Mouse (Mus musculus) heart, embryonic 12.5 days (tissue): ENCODE measurements around the gene Cacna2d2. TPM values are rescaled to one million over a fixed set of nuclear protein-coding genes. Genes with fewer than 3 reads are reported as not detected.
A peak's percentile ranks its signal among the peaks of the same experiment; 100 is the strongest.

Experiments
- ATAC-seq: fragments of 200-750 bp; cut with Nextera tagmentation; 2 replicates; pipeline ENCODE4 v1.8.0; 2017; ENCODE audit warnings: moderate TSS enrichment, moderate library complexity; ENCODE audit not compliant: insufficient number of reproducible peaks, low FRiP score
- H3K27ac ChIP-seq: fragments of 300-500 bp; sonication (generic); 2 replicates; pipeline ENCODE4 v1.5.1; 2016; ENCODE audit warnings: mild to moderate bottlenecking, moderate library complexity; ENCODE audit not compliant: poor library complexity, severe bottlenecking
- H3K27me3 ChIP-seq: fragments of 300-500 bp; sonication (generic); replicated peaks from 2 replicates; pipeline ENCODE4 v1.6.1; 2016; ENCODE audit warnings: mild to moderate bottlenecking, moderate library complexity
- H3K36me3 ChIP-seq: fragments of 300-500 bp; sonication (generic); 2 replicates; pipeline ENCODE4 v1.6.1; 2016; ENCODE audit warnings: mild to moderate bottlenecking, moderate library complexity
- H3K4me1 ChIP-seq: fragments of 300-500 bp; sonication (generic); replicated peaks from 2 replicates; pipeline ENCODE4 v1.6.1; 2016; ENCODE audit warnings: mild to moderate bottlenecking
- H3K4me2 ChIP-seq: fragments of 300-500 bp; sonication (generic); 2 replicates; pipeline ENCODE4 v1.6.1; 2016; ENCODE audit warnings: mild to moderate bottlenecking, moderate library complexity
- H3K4me3 ChIP-seq: fragments of 300-500 bp; sonication (generic); 2 replicates; pipeline ENCODE4 v1.5.1; 2016; ENCODE audit warnings: mild to moderate bottlenecking
- H3K9ac ChIP-seq: fragments of 300-500 bp; sonication (generic); 2 replicates; pipeline ENCODE4 v1.6.1; 2016; ENCODE audit warnings: mild to moderate bottlenecking, moderate library complexity
- H3K9me3 ChIP-seq: fragments of 300-500 bp; sonication (generic); replicated peaks from 2 replicates; pipeline ENCODE4 v1.6.1; 2016; ENCODE audit warnings: mild to moderate bottlenecking, moderate library complexity
- WGBS: fragments of 180-500 bp; shearing (Covaris S2); methylation state at CpG from one replicate; pipeline ENCODE4 v1.1.7; 2016; 5-methylcytosine and 5-hydroxymethylcytosine counted together
- polyA plus RNA-seq: library from polyadenylated mRNA; unstranded; fragments of >200 nt; fragmentation: Nextera tagmentation; extraction: Ambion mirVana; gene quantifications from 2 replicates; pipeline ENCODE4 v1.2.1, GENCODE M21; 2016

The Cacna2d2 gene
- polyA plus RNA-seq, 1 experiment from 2014 or later, result 6.2 TPM

GRCm38 (mm10) chr9:107480477-107481069 lies 81.2 kb downstream of the Cacna2d2 start:
- ATAC-seq, result no peak
- H3K4me3 ChIP-seq, result no peak overlapping the region
- WGBS, result 39% methylated on average over 9 of the region's 9 CpGs
- H3K27me3 ChIP-seq, result peaks cover 18% of the 10 kb centered on the region; the same call in 1 of the 2 replicates
- H3K9ac ChIP-seq, result no peak overlapping the region
- no peak overlapping the region for H3K27ac ChIP-seq
- no peaks in the 10 kb centered on the region for H3K9me3 ChIP-seq
- H3K4me1 ChIP-seq, result peaks cover 20% of the 10 kb centered on the region
- no peaks in the 10 kb centered on the region for H3K36me3 ChIP-seq
- H3K4me2 ChIP-seq, result no peak overlapping the region

GRCm38 (mm10) chr9:107481340-107481739 lies 81.9 kb downstream of the Cacna2d2 start:
- no peak overlapping the region for H3K27ac ChIP-seq
- no peak overlapping the region for H3K4me2 ChIP-seq
- peaks cover 18% of the 10 kb centered on the region; the same call in 1 of the 2 replicates for H3K27me3 ChIP-seq
- no peaks in the 10 kb centered on the region for H3K9me3 ChIP-seq
- WGBS, result 36% methylated on average over 16 of the region's 16 CpGs
- no peak overlapping the region for H3K4me3 ChIP-seq
- H3K9ac ChIP-seq, result no peak overlapping the region
- ATAC-seq, result no peak
- no peaks in the 10 kb centered on the region for H3K36me3 ChIP-seq
- peaks cover 20% of the 10 kb centered on the region for H3K4me1 ChIP-seq

GRCm38 (mm10) chr9:107482004-107482403 lies 82.6 kb downstream of the Cacna2d2 start:
- peaks cover 18% of the 10 kb centered on the region; the same call in 1 of the 2 replicates for H3K27me3 ChIP-seq
- peaks cover 20% of the 10 kb centered on the region for H3K4me1 ChIP-seq
- no peak overlapping the region for H3K9ac ChIP-seq
- no peak overlapping the region for H3K27ac ChIP-seq
- 81% methylated on average over 9 of the region's 9 CpGs for WGBS
- H3K4me3 ChIP-seq, result no peak overlapping the region
- no peak overlapping the region for H3K4me2 ChIP-seq
- no peaks in the 10 kb centered on the region for H3K36me3 ChIP-seq
- H3K9me3 ChIP-seq, result no peaks in the 10 kb centered on the region
- no peak for ATAC-seq

GRCm38 (mm10) chr9:107482770-107483169 lies 83.4 kb downstream of the Cacna2d2 start:
- H3K4me3 ChIP-seq, result no peak overlapping the region
- no peak for ATAC-seq
- no peak overlapping the region for H3K9ac ChIP-seq
- no peak overlapping the region for H3K4me2 ChIP-seq
- H3K27me3 ChIP-seq, result peaks cover 18% of the 10 kb centered on the region; the same call in 1 of the 2 replicates
- peaks cover 20% of the 10 kb centered on the region for H3K4me1 ChIP-seq
- no peak overlapping the region for H3K27ac ChIP-seq
- H3K9me3 ChIP-seq, result no peaks in the 10 kb centered on the region
- H3K36me3 ChIP-seq, result no peaks in the 10 kb centered on the region
- 80% methylated on average over 4 of the region's 4 CpGs for WGBS

GRCm38 (mm10) chr9:107483714-107484113 lies 84.3 kb downstream of the Cacna2d2 start:
- Histone ChIP-seq H3K36me3 (no peaks in the 10 kb centered on the region), H3K27ac (no peak overlapping the region), H3K9me3 (no peaks in the 10 kb centered on the region), H3K9ac (no peak overlapping the region), H3K27me3 (peaks cover 18% of the 10 kb centered on the region; the same call in 1 of the 2 replicates), H3K4me2 (no peak overlapping the region), H3K4me1 (peaks cover 20% of the 10 kb centered on the region), H3K4me3 (no peak overlapping the region)
- no peak for ATAC-seq
- 92% methylated on average over 5 of the region's 5 CpGs for WGBS

GRCm38 (mm10) chr9:107484302-107484701 lies 84.9 kb downstream of the Cacna2d2 start:
- H3K4me3 ChIP-seq, result no peak overlapping the region
- peaks cover 18% of the 10 kb centered on the region; the same call in 1 of the 2 replicates for H3K27me3 ChIP-seq
- no peak overlapping the region for H3K27ac ChIP-seq
- H3K4me1 ChIP-seq, result peaks cover 17% of the 10 kb centered on the region
- no peaks in the 10 kb centered on the region for H3K36me3 ChIP-seq
- no peaks in the 10 kb centered on the region for H3K9me3 ChIP-seq
- 68% methylated on average over 17 of the region's 17 CpGs for WGBS
- no peak overlapping the region for H3K4me2 ChIP-seq
- no peak for ATAC-seq
- no peak overlapping the region for H3K9ac ChIP-seq

- no peak overlapping the region for H3K4me3 ChIP-seq
- peaks cover 16% of the 10 kb centered on the region; the same call in 1 of the 2 replicates for H3K27me3 ChIP-seq
- H3K36me3 ChIP-seq, result no peaks in the 10 kb centered on the region
- WGBS, result 85% methylated on average over 6 of the region's 6 CpGs
- no peaks in the 10 kb centered on the region for H3K9me3 ChIP-seq
- H3K27ac ChIP-seq, result no peak overlapping the region
- H3K9ac ChIP-seq, result no peak overlapping the region
- H3K4me2 ChIP-seq, result no peak overlapping the region
- ATAC-seq, result no peak
- H3K4me1 ChIP-seq, result peaks cover 12% of the 10 kb centered on the region
Observed at GRCm38 (mm10) chr9:107484766-107485165, 85.4 kb downstream of the Cacna2d2 start.

- no peak overlapping the region for H3K9ac ChIP-seq
- H3K27ac ChIP-seq, result no peak overlapping the region
- no peaks in the 10 kb centered on the region for H3K36me3 ChIP-seq
- no peak overlapping the region for H3K4me3 ChIP-seq
- 77% methylated on average over 10 of the region's 10 CpGs for WGBS
- H3K9me3 ChIP-seq, result no peaks in the 10 kb centered on the region
- 0 out of 2 replicates have a peak, but pooled peaks cover 6% of the 10 kb centered on the region for H3K27me3 ChIP-seq
- no peak overlapping the region for H3K4me2 ChIP-seq
- no peak for ATAC-seq
- H3K4me1 ChIP-seq, result peaks cover 4% of the 10 kb centered on the region; the same call in 1 of the 2 replicates
Observed at GRCm38 (mm10) chr9:107486086-107486485, 86.7 kb downstream of the Cacna2d2 start.

- Histone ChIP-seq H3K4me2 (no peak overlapping the region), H3K4me3 (no peak overlapping the region)
- 61% methylated on average over 6 of the region's 6 CpGs for WGBS
Observed at GRCm38 (mm10) chr9:107486507-107487225, 87.3 kb downstream of the Cacna2d2 start.

GRCm38 (mm10) chr9:107490146-107490545 lies 90.7 kb downstream of the Cacna2d2 start:
- H3K27ac ChIP-seq, result no peak overlapping the region
- no peak for ATAC-seq
- H3K9ac ChIP-seq, result no peak overlapping the region
- H3K4me2 ChIP-seq, result peak overlapping the region; percentile 2
- WGBS, result 62% methylated on average over 8 of the region's 8 CpGs
- H3K27me3 ChIP-seq, result no peaks in the 10 kb centered on the region
- H3K4me3 ChIP-seq, result 0 out of 2 replicates have a peak overlapping the region, but pooled peaks have one; percentile 0
- H3K36me3 ChIP-seq, result no peaks in the 10 kb centered on the region
- H3K4me1 ChIP-seq, result peaks cover 19% of the 10 kb centered on the region
- H3K9me3 ChIP-seq, result no peaks in the 10 kb centered on the region

More at GRCm38 (mm10) chr9:107486507-107487225, 87.3 kb downstream of the Cacna2d2 start:
- Histone ChIP-seq H3K9ac (no peak overlapping the region), H3K36me3 (no peaks in the 10 kb centered on the region), H3K9me3 (no peaks in the 10 kb centered on the region), H3K27ac (no peak overlapping the region), H3K4me1 (no peaks in the 10 kb centered on the region), H3K27me3 (0 out of 2 replicates have a peak, but pooled peaks cover 6% of the 10 kb centered on the region)
- ATAC-seq, result no peak

GRCm38 (mm10) chr9:107490625-107491024 lies 91.2 kb downstream of the Cacna2d2 start:
- ATAC-seq, result no peak
- Histone ChIP-seq H3K9me3 (no peaks in the 10 kb centered on the region), H3K27ac (no peak overlapping the region), H3K27me3 (no peaks in the 10 kb centered on the region), H3K9ac (no peak overlapping the region), H3K4me2 (peak overlapping the region; percentile 2; the same call in 1 of the 2 replicates), H3K4me3 (0 out of 2 replicates have a peak overlapping the region, but pooled peaks have one; percentile 0), H3K36me3 (no peaks in the 10 kb centered on the region), H3K4me1 (peaks cover 19% of the 10 kb centered on the region)
- 67% methylated on average over 6 of the region's 6 CpGs for WGBS
